Mouse (Mus musculus): ENCODE data around the gene Atp2b1.
"Not testable (repeated sequence)": the region's sequence is repeated elsewhere in the genome, so short reads cannot be mapped to it uniquely, and the experiment has no call there.

DNA sequence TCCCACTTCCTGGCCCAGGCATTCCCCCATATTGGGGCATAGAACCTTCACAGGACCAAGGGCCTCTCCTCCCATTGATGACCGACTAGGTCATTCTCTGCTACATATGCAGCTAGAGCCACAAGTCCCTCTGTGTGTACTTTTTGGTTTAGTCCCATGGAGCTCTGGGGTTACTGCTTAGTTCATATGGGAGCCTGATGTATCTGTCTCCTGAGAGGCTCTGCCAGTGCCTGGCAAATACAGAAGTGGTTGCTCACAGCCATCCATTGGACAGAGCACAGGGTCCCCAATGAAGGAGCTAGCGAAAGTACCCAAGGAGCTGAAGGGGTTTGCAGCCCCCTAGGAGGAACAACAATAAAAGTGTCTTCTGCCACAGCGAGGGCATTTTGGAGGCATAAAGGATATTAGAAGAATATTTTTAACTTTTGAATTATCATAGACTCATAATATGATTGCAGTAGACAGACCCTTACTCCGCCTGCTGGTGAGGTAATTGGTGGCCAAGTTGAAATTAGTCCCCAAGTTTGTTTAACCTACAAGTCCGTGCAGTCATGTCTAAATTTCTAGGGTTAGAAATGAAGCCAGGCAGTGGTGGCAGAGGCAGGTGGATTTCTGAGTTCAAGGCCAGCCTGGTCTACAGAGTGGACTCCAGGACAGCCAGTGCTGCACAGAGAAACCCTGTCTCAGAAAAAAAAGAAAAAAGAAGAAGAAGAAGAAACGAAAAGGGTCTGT is 81.0 kb downstream of the Atp2b1 start:
- not testable (repeated sequence) for TF ChIP-seq CTCF (IDR thresholded peaks at IDR 0.05; ENCODE audit: control insufficient read depth, insufficient read depth, insufficient replicate concordance, low read depth, low read length); POLR2A (IDR thresholded peaks at IDR 0.05; ENCODE audit: control insufficient read depth, low read depth, low read length)

Measured in testis, adult 2 months (tissue).